Mouse (Mus musculus) stomach, embryonic 16.5 days (tissue): ENCODE measurements at regions not wholly inside any gene's neighbourhood (a gene's known extent, or its start where the extent isn't known, plus 50 kb on each side); places are given as distances from the start of the nearest gene placed in this dataset.

ENCODE experiments used
- ATAC-seq: fragments of 200-750 bp; cut with Nextera tagmentation; 2 replicates; pipeline ENCODE4 v1.8.0; 2017; ENCODE audit warnings: moderate number of reproducible peaks, moderate TSS enrichment; ENCODE audit not compliant: insufficient read depth, low FRiP score
- H3K27ac ChIP-seq: fragments of 300-500 bp; sonication (generic); 2 replicates; pipeline ENCODE4 v1.5.1; 2014; ENCODE audit warnings: low read length
- H3K27me3 ChIP-seq: fragments of 300-500 bp; sonication (generic); 2 replicates; pipeline ENCODE4 v1.6.1; 2014; ENCODE audit warnings: low read length, control low read depth, mixed read lengths; ENCODE audit not compliant: control insufficient read depth, insufficient read depth
- H3K36me3 ChIP-seq: fragments of 300-500 bp; sonication (generic); 2 replicates; pipeline ENCODE4 v1.6.1; 2014; ENCODE audit warnings: low read length; ENCODE audit not compliant: control insufficient read depth, insufficient read depth
- H3K4me1 ChIP-seq: fragments of 300-500 bp; sonication (generic); 2 replicates; pipeline ENCODE4 v1.6.1; 2014; ENCODE audit warnings: low read length, control low read depth, mixed read lengths; ENCODE audit not compliant: control insufficient read depth, insufficient read depth
- H3K4me2 ChIP-seq: fragments of 300-500 bp; sonication (generic); 2 replicates; pipeline ENCODE4 v1.6.1; 2014; ENCODE audit warnings: low read depth, low read length, mixed read lengths
- H3K4me3 ChIP-seq: fragments of 300-500 bp; sonication (generic); replicated peaks from 2 replicates; pipeline ENCODE4 v1.5.1; 2014; ENCODE audit warnings: mild to moderate bottlenecking, low read length
- H3K9ac ChIP-seq: fragments of 300-500 bp; sonication (generic); 2 replicates; pipeline ENCODE4 v1.6.1; 2014; ENCODE audit warnings: low read length
- H3K9me3 ChIP-seq: fragments of 300-500 bp; sonication (generic); replicated peaks from 2 replicates; pipeline ENCODE4 v1.6.1; 2016; ENCODE audit warnings: low read length, control low read depth; ENCODE audit not compliant: control insufficient read depth
- WGBS: fragments of 180-500 bp; shearing (Covaris S2); extraction: QIAGEN DNeasy Blood & Tissue Kit; methylation state at CpG from one replicate; pipeline ENCODE4 v1.1.7; 2014; 5-methylcytosine and 5-hydroxymethylcytosine counted together

- Histone ChIP-seq H3K4me2 (no peak overlapping the region), H3K9ac (no peak overlapping the region), H3K9me3 (no peaks in the 10 kb centered on the region), H3K4me3 (no peak overlapping the region), H3K36me3 (no peaks in the 10 kb centered on the region), H3K27ac (no peak overlapping the region), H3K27me3 (no peaks in the 10 kb centered on the region), H3K4me1 (no peaks in the 10 kb centered on the region)
- ATAC-seq = no peak
- 81% methylated on average over 4 of the region's 4 CpGs for WGBS
These were observed 179.8 kb upstream of the Cdh5 start for GRCm38 (mm10) chr8:103921621-103922020.

- H3K4me3 ChIP-seq = no peak overlapping the region
- no peaks in the 10 kb centered on the region for H3K36me3 ChIP-seq
- H3K9ac ChIP-seq = no peak overlapping the region
- WGBS = 79% methylated on average over 2 of the region's 2 CpGs
- H3K9me3 ChIP-seq = no peaks in the 10 kb centered on the region
- no peak for ATAC-seq
- no peaks in the 10 kb centered on the region for H3K4me1 ChIP-seq
- no peak overlapping the region for H3K27ac ChIP-seq
- H3K4me2 ChIP-seq = no peak overlapping the region
- H3K27me3 ChIP-seq = no peaks in the 10 kb centered on the region
These were observed 178.7 kb upstream of the Cdh5 start for GRCm38 (mm10) chr8:103922746-103923145.

GRCm38 (mm10) chr8:103932681-103933080 lies 168.7 kb upstream of the Cdh5 start:
- Histone ChIP-seq H3K9me3 (no peaks in the 10 kb centered on the region), H3K9ac (no peak overlapping the region), H3K27ac (no peak overlapping the region), H3K27me3 (no peaks in the 10 kb centered on the region), H3K4me2 (no peak overlapping the region), H3K4me1 (no peaks in the 10 kb centered on the region), H3K4me3 (no peak overlapping the region), H3K36me3 (no peaks in the 10 kb centered on the region)
- ATAC-seq = no peak
- 54% methylated on average over 1 of the region's 1 CpGs for WGBS

GRCm38 (mm10) chr8:103936491-103936890 lies 164.9 kb upstream of the Cdh5 start:
- 55% methylated on average over 3 of the region's 3 CpGs for WGBS
- no peaks in the 10 kb centered on the region for H3K27me3 ChIP-seq
- no peaks in the 10 kb centered on the region for H3K36me3 ChIP-seq
- H3K27ac ChIP-seq = no peak overlapping the region
- H3K4me2 ChIP-seq = no peak overlapping the region
- H3K9ac ChIP-seq = no peak overlapping the region
- no peak overlapping the region for H3K4me3 ChIP-seq
- no peak for ATAC-seq
- H3K4me1 ChIP-seq = no peaks in the 10 kb centered on the region
- H3K9me3 ChIP-seq = no peaks in the 10 kb centered on the region

- Histone ChIP-seq H3K4me3 (no peak overlapping the region), H3K27me3 (no peaks in the 10 kb centered on the region), H3K4me1 (no peaks in the 10 kb centered on the region), H3K9me3 (no peaks in the 10 kb centered on the region), H3K27ac (no peak overlapping the region), H3K9ac (no peak overlapping the region), H3K4me2 (no peak overlapping the region), H3K36me3 (no peaks in the 10 kb centered on the region)
- no peak for ATAC-seq
- WGBS = 43% methylated on average over 11 of the region's 11 CpGs
These were observed 162.9 kb upstream of the Cdh5 start for GRCm38 (mm10) chr8:103938283-103939230.

GRCm38 (mm10) chr8:103940958-103941532 lies 160.4 kb upstream of the Cdh5 start:
- Histone ChIP-seq H3K9ac (no peak overlapping the region), H3K36me3 (no peaks in the 10 kb centered on the region), H3K4me1 (no peaks in the 10 kb centered on the region), H3K27me3 (no peaks in the 10 kb centered on the region), H3K4me2 (no peak overlapping the region), H3K27ac (no peak overlapping the region), H3K9me3 (no peaks in the 10 kb centered on the region), H3K4me3 (no peak overlapping the region)
- WGBS = 88% methylated on average over 6 of the region's 6 CpGs
- no peak for ATAC-seq

GRCm38 (mm10) chr8:103948474-103948873 lies 153.0 kb upstream of the Cdh5 start:
- Histone ChIP-seq H3K36me3 (no peaks in the 10 kb centered on the region), H3K9ac (no peak overlapping the region), H3K27ac (no peak overlapping the region), H3K27me3 (no peaks in the 10 kb centered on the region), H3K9me3 (no peaks in the 10 kb centered on the region), H3K4me3 (no peak overlapping the region), H3K4me2 (no peak overlapping the region), H3K4me1 (no peaks in the 10 kb centered on the region)
- WGBS = 77% methylated on average over 5 of the region's 5 CpGs
- ATAC-seq = no peak

- no peaks in the 10 kb centered on the region for H3K4me1 ChIP-seq
- no peaks in the 10 kb centered on the region for H3K27me3 ChIP-seq
- H3K4me3 ChIP-seq = no peak overlapping the region
- no peaks in the 10 kb centered on the region for H3K36me3 ChIP-seq
- H3K4me2 ChIP-seq = no peak overlapping the region
- no peak for ATAC-seq
- no peaks in the 10 kb centered on the region for H3K9me3 ChIP-seq
- H3K9ac ChIP-seq = no peak overlapping the region
- 61% methylated on average over 4 of the region's 4 CpGs for WGBS
- H3K27ac ChIP-seq = no peak overlapping the region
These were observed 151.0 kb upstream of the Cdh5 start for GRCm38 (mm10) chr8:103950460-103950859.

- Histone ChIP-seq H3K27me3 (no peaks in the 10 kb centered on the region), H3K9ac (no peak overlapping the region), H3K9me3 (no peaks in the 10 kb centered on the region), H3K4me1 (no peaks in the 10 kb centered on the region), H3K4me3 (no peak overlapping the region), H3K36me3 (no peaks in the 10 kb centered on the region), H3K4me2 (no peak overlapping the region), H3K27ac (no peak overlapping the region)
- WGBS = 91% methylated on average over 2 of the region's 2 CpGs
- ATAC-seq = no peak
These were observed 147.8 kb upstream of the Cdh5 start for GRCm38 (mm10) chr8:103953586-103953985.
